Mouse (Mus musculus) hindlimb bud, embryonic 11.5 days (tissue): ENCODE results near the gene Cyba.
A peak's percentile ranks its signal among the peaks of the same experiment; 100 is the strongest.

ENCODE experiments used
- DNase-seq: peaks from one replicate; pipeline ENCODE4 v3.0.0-alpha.2; 2012; ENCODE audit warnings: low read depth, low spot score; ENCODE audit errors: extremely low spot score

Cyba gene

GRCm38 (mm10) chr8:122423659-122424058 is 9.1 kb downstream of the Cyba start:
- no peak for DNase-seq

- no peak for DNase-seq
Measured at GRCm38 (mm10) chr8:122423217-122423616, 9.5 kb downstream of the Cyba start.

GRCm38 (mm10) chr8:122421376-122422070 is 11.2 kb downstream of the Cyba start, which contains the start of gene Il17c:
Gene Il17c, plus strand, starts transcription at chr8:122422020.
- DNase-seq: no peak

GRCm38 (mm10) chr8:122419881-122420555 is 12.7 kb downstream of the Cyba start:
- DNase-seq: no peak

GRCm38 (mm10) chr8:122415554-122415953 is 17.2 kb downstream of the Cyba start:
- no peak for DNase-seq

- no peak for DNase-seq
Measured at GRCm38 (mm10) chr8:122414311-122414710, 18.4 kb downstream of the Cyba start.

GRCm38 (mm10) chr8:122407678-122408077 is 25.1 kb downstream of the Cyba start:
- DNase-seq: no peak

GRCm38 (mm10) chr8:122405146-122405805 is 27.5 kb downstream of the Cyba start:
- DNase-seq: no peak

- no peak for DNase-seq
Measured at GRCm38 (mm10) chr8:122398186-122398585, 34.5 kb downstream of the Cyba start.

- no peak for DNase-seq
Measured at GRCm38 (mm10) chr8:122395291-122395690, 37.4 kb downstream of the Cyba start.

GRCm38 (mm10) chr8:122393717-122394116 is 39.0 kb downstream of the Cyba start:
- DNase-seq: no peak

- no peak for DNase-seq
Measured at GRCm38 (mm10) chr8:122390758-122391157, 42.0 kb downstream of the Cyba start.

GRCm38 (mm10) chr8:122389357-122389756 is 43.4 kb downstream of the Cyba start:
- no peak for DNase-seq

- no peak for DNase-seq
Measured at GRCm38 (mm10) chr8:122383039-122383438, 49.7 kb downstream of the Cyba start.

- peak; percentile 92 for DNase-seq
Measured at GRCm38 (mm10) chr8:122376365-122377231, 56.1 kb downstream of the Cyba start, which contains the start of gene Zc3h18. Gene Zc3h18, plus strand, starts transcription at chr8:122376609.

- no peak for DNase-seq
Measured at GRCm38 (mm10) chr8:122375751-122376364, 56.9 kb downstream of the Cyba start.

GRCm38 (mm10) chr8:122375320-122375719 is 57.4 kb downstream of the Cyba start:
- DNase-seq: no peak
